Mouse (Mus musculus) WW6 (cell line): ENCODE measurements around the gene Slc36a2.

Experiments used
- DNase-seq: peaks from one replicate; pipeline ENCODE4 v3.0.0-alpha.2; 2013; ENCODE audit warnings: low read depth, low spot score

Gene Slc36a2

GRCm38 (mm10) chr11:55184733-55185291 is at the start of gene Slc36a2:
Gene Slc36a2, minus strand, starts transcription at chr11:55185077.
- DNase-seq = no peak

GRCm38 (mm10) chr11:55234288-55234687 is 49.4 kb upstream of the Slc36a2 start:
- DNase-seq = no peak

DNA sequence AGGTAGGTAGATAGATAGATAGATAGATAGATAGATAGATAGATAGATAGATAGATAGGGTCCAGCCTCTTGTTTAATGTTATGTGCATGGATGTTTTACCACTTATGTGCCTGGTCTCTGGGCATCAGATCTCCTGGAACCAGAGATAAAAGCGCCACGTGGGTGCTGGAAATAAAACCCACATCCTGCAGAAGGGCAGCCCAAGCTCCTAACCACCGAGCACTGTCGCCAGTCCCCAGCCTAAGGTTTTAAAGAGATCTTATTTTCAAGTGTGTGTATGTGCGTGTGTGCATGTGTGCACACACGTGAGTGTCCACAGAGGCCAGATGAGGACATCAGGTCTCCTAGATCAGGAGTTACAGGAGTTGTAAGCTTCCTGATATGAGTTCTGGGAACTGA is 46.2 kb upstream of the Slc36a2 start:
- no peak for DNase-seq

GRCm38 (mm10) chr11:55221306-55221705 is 36.4 kb upstream of the Slc36a2 start:
- DNase-seq = no peak

GRCm38 (mm10) chr11:55218473-55218872 is 33.6 kb upstream of the Slc36a2 start:
- DNase-seq = no peak

- DNase-seq = no peak
These were observed 33.0 kb upstream of the Slc36a2 start for GRCm38 (mm10) chr11:55217880-55218279.

DNA sequence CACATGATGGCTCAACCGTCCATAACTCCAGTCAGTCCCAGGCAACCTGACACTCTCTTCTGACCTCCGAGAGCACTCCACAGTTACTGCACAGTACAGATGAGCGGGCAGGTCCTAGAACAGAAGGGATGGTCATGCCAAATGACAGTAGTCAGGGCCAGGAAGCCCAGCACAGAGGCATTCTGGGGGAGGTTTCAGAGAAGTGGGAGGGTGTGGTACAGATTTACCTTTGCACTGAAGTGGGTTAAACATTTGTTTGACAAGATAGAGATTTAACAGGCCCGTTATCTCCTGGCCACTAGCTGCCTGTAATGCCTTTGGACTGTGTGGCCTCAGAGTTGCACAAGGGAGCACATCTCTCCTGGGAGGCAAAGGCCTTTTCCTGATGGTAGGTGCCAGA is 32.5 kb upstream of the Slc36a2 start:
- DNase-seq = no peak

DNA sequence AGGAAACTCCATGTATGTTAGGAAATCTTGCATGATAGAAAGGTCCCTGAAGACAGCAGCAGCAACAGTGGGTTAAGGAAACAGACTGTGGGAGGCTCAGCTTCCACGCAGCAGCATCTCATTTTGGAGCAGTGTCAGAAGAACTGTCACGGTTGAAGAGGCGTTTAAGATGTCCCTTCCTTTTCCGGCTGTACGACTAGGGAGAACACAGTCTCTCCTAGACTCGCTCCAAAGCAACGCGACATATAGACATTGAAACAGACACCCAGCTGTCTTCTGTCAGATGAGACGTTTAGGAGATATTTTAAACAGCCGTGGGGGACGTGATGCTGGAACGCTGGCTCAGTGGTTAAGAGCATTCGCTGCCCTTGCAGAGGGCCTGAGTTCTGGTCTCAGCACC is 32.0 kb upstream of the Slc36a2 start:
- no peak for DNase-seq

DNA sequence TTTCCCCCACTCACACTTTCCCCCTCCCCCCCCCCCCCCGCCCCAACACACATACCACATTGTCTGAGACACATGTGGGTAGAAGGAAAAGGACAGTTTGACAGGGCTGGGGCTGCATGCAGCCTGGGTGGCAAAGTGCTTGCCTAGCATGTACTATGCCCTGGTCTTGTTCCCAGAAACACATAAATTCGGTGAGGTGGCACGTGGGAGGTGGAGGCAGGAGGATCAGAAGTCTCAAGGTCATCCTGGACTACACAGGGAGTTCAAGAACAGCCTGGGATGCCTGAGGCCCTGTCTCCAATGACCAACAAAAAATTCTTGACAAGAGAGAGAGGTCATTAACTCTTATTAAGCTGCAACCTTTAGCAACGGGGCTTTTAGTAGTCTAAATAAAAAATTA is 31.2 kb upstream of the Slc36a2 start:
- DNase-seq = no peak

- no peak for DNase-seq
These were observed 30.1 kb upstream of the Slc36a2 start for GRCm38 (mm10) chr11:55214978-55215377.

- DNase-seq = no peak
These were observed 29.3 kb upstream of the Slc36a2 start for GRCm38 (mm10) chr11:55214161-55214560.

DNA sequence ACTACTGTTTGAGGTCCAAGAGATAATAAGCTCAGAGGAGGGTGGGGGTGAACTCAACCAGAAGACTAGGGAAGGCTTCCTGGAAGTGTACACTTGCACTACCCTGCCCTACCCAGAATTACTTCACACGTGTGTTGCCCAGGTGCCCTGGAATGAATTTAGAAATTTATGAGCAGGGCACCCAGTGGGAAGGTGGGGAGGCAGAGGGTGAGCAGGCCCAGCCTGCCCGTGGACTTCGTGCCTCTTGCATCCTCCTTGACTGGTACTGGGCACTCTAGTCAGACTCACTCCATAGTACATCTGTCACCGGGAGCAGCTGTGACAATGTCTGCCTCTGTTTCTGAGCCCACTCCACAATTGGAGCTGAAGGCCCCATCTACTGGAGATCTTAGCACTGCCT is 28.6 kb upstream of the Slc36a2 start:
- DNase-seq = no peak

DNA sequence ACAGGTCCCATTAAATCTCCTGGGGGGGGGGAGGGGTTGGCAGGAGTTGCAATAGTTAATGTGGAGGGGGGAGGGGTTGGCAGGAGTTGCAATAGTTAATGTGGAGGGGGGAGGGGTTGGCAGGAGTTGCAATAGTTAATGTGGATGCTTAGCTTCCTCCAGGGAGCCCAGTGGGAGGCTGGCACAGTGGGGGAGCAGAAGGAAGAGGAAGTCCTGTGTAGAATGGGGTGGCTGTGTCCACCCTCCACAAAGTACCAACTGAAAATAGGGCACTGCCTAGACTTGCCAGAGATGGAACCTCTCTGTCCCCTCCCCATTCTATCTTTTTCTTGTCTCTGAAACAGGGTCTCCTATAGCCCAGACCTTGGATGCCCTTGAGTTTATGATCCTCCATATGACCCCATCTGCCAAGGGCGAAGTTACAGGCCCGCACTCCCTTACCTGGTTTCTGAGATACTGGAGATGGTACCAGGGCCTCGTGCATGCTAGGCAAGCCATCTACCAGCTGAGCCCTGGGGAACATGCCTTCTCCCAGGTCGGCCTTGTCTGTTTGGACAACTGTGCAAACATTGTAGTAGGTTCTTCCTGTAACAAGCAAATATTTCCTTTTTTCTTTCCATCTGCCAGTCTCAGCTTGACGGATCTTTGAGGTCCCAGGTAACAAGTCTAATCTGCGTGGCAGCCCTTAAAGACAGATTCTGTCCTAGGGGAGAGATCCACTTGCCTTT is 24.9 kb upstream of the Slc36a2 start:
- DNase-seq = no peak

- no peak for DNase-seq
These were observed 24.2 kb upstream of the Slc36a2 start for GRCm38 (mm10) chr11:55209032-55209431.

DNA sequence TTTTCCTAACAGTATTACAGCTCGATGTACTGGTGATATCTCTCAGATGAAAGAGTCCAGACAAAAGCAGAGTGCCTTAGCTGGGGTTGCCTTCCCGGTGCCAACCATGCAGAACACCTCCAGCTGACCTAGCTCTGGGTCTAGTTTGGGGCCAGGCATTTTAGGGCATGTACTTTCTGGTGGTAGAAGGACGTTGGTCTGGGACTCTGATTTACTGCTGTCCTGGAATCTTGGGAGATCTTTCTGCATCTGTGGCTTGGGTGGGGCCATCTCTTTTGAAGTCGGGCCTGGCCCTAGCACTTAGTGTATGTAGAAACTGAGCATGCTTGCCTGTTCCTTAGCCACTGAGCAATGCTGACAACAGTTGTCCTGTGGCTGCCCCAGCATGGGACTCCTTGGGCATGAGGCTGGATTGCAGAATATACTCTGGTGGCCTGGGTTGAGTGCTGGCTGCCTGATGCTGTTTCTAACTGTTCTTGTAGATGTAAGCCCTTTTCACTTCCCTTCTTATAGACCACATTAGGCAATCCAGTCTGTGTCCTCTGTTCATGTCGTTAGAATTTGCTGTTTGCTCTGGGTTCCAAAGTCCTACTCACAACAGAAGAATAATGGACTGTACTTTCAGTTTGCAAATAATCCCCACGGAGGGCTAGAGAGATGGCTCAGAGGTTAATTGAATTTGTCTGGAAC is 23.3 kb upstream of the Slc36a2 start:
- no peak for DNase-seq

DNA sequence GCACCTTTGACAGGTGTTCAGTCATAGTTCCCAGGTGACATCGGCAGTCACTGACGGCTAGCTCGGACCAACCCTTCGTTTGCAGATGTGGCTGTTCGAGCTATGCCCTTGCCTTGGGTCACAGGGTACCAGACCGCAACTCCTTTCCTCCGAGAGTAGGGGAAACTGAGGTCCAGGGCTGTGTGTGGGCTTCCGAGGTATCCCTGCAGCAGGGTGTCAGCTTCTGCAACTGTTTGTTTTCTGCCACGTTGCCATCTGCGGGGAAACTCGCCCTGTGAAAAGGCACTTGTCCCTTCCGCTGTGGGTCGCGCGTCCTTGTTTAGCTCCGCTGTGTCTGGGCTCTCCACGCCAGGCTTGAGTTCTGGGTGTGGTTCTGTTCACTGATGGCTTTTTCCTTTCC is 19.7 kb upstream of the Slc36a2 start:
- DNase-seq = no peak

GRCm38 (mm10) chr11:55204159-55204596 is 19.3 kb upstream of the Slc36a2 start, which contains the start of gene Slc36a1:
Gene Slc36a1, plus strand, starts transcription at chr11:55204350.
- DNase-seq = peak; percentile 92

- DNase-seq = no peak
These were observed 13.0 kb upstream of the Slc36a2 start for GRCm38 (mm10) chr11:55197740-55198510.

- DNase-seq = no peak
These were observed 12.2 kb upstream of the Slc36a2 start for GRCm38 (mm10) chr11:55197086-55197485.

- DNase-seq = no peak
These were observed 5.3 kb upstream of the Slc36a2 start for GRCm38 (mm10) chr11:55190216-55190615.

DNA sequence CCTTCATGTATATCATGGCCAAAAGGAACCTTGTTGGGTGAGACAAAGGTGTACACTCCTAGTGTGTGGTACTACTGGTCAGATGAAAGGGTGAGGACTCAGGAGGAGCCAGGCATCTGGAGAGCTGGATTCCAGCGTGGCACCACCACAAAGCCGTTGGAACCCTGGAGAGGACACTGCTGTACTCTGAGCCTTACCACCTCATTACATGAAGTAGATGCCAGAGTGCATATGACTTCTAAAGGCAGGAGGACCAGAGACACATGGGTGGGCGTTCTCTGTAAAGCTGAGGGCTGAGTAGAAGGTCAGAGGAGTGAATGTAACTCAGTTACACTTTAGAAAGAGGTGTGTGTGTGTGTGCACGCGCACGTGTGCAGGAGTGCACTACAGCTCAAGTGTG is 2.9 kb upstream of the Slc36a2 start:
- DNase-seq = no peak

DNA sequence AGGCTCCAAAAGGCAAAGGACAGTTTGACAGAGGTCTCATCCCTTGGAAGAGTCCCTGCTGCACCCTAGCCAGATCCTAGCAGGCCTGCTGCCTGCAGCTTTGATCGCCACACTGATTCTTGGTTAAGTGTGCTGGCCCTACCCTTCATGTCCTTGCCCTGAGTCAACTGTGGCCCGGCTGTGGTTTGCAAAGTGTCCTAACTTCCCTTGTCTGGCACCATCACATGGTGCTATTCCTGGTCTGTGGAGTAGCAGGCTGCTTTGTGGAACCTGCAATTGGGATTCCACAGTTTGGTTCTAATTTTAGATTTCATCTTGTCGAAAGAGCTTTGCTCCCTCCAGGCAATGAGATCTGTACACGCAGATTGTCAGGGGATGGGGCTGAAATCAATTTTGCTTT is 2.4 kb upstream of the Slc36a2 start:
- no peak for DNase-seq
